Mouse (Mus musculus) gastrocnemius, postnatal 25 days (tissue): ENCODE results near the gene Nebl. TPM values are rescaled to one million over a fixed set of nuclear protein-coding genes. Genes with fewer than 3 reads are reported as not detected.

Experiments
- DNase-seq: peaks from one replicate; pipeline ENCODE4 v3.0.0; 2022
- total RNA-seq, 2 experiments: library from RNA; stranded (reverse); gene quantifications; 1 replicate in 1 of 2; 2 replicates in 1 of 2; pipeline ENCODE4 v1.2.3; 2021

Nebl gene
- total RNA-seq, 2 experiments from 2014 or later, result 0.91 to 0.95 TPM

GRCm38 (mm10) chr2:17515686-17516085 lies 215.6 kb downstream of the Nebl start:
- DNase-seq, result no peak

- DNase-seq, result no peak
Observed at GRCm38 (mm10) chr2:17514765-17515164, 216.5 kb downstream of the Nebl start.

GRCm38 (mm10) chr2:17509942-17510341 lies 221.3 kb downstream of the Nebl start:
- no peak for DNase-seq

GRCm38 (mm10) chr2:17507362-17507761 lies 223.9 kb downstream of the Nebl start:
- no peak for DNase-seq

- DNase-seq, result no peak
Observed at GRCm38 (mm10) chr2:17504115-17504774, 227.0 kb downstream of the Nebl start.

- DNase-seq, result no peak
Observed at GRCm38 (mm10) chr2:17501075-17501474, 230.2 kb downstream of the Nebl start.

- DNase-seq, result no peak
Observed at GRCm38 (mm10) chr2:17465517-17466174, 265.6 kb downstream of the Nebl start.

GRCm38 (mm10) chr2:17460434-17460833 lies 270.8 kb downstream of the Nebl start:
- DNase-seq, result no peak

GRCm38 (mm10) chr2:17453676-17454075 lies 277.6 kb downstream of the Nebl start:
- DNase-seq, result no peak

GRCm38 (mm10) chr2:17448341-17448740 lies 282.9 kb downstream of the Nebl start:
- DNase-seq, result no peak

- DNase-seq, result no peak
Observed at GRCm38 (mm10) chr2:17443581-17443980, 287.7 kb downstream of the Nebl start.

- DNase-seq, result no peak
Observed at GRCm38 (mm10) chr2:17438317-17438716, 292.9 kb downstream of the Nebl start.

GRCm38 (mm10) chr2:17436739-17437440 lies 294.4 kb downstream of the Nebl start:
- no peak for DNase-seq

GRCm38 (mm10) chr2:17435217-17435616 lies 296.0 kb downstream of the Nebl start:
- no peak for DNase-seq

- no peak for DNase-seq
Observed at GRCm38 (mm10) chr2:17429028-17429427, 302.2 kb downstream of the Nebl start.

GRCm38 (mm10) chr2:17428156-17428555 lies 303.1 kb downstream of the Nebl start:
- DNase-seq, result no peak

GRCm38 (mm10) chr2:17422967-17423366 lies 308.3 kb downstream of the Nebl start:
- no peak for DNase-seq

GRCm38 (mm10) chr2:17415347-17415746 lies 315.9 kb downstream of the Nebl start:
- no peak for DNase-seq

GRCm38 (mm10) chr2:17414324-17414723 lies 316.9 kb downstream of the Nebl start:
- DNase-seq, result no peak

- no peak for DNase-seq
Observed at GRCm38 (mm10) chr2:17413496-17414268, 317.6 kb downstream of the Nebl start.

- DNase-seq, result no peak
Observed at GRCm38 (mm10) chr2:17409276-17409675, 322.0 kb downstream of the Nebl start.

- no peak for DNase-seq
Observed at GRCm38 (mm10) chr2:17405899-17406531, 325.2 kb downstream of the Nebl start.
